Mouse (Mus musculus) testis, adult 10 weeks (tissue): ENCODE results near the gene Camp. TPM values are rescaled to one million over a fixed set of nuclear protein-coding genes. Genes with fewer than 3 reads are reported as not detected.

Source experiments
- polyA plus RNA-seq: library from polyadenylated mRNA; stranded (reverse); fragments of 350-450 nt; fragmentation: Illumina TruSeq; extraction: RNeasy Lipid Tissue Mini Kit (QIAGEN cat#74804); gene quantifications from one replicate; pipeline ENCODE4 v1.2.3, GENCODE M21; 2014; ENCODE audit warnings: low read depth, low replicate concordance

The Camp gene
- not detected for polyA plus RNA-seq

DNA sequence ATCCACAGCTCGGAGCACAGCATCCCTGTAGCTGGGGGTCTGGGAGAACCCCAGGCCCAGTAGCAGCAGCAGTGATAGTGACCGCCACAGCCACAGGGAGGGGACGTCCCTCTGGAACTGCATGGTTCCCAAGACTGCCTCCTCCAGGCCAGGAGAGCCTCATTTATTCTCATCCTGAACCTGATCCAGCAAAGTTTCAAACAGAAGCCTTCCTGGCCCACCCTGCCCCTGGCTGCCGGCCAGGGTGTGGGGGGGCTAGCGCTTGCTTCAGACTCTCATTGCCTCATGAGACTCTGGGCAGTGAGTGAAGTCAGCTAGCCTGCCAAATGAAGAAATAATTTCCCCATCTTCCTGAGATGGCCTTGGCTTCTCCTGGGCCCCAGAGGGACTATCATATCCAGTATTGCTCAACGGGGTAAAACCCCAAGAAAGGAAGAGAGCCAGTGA, at the start of gene Camp:
Camp (minus strand) TSS at position 306 of the 447 bp plus-strand sequence.

DNA sequence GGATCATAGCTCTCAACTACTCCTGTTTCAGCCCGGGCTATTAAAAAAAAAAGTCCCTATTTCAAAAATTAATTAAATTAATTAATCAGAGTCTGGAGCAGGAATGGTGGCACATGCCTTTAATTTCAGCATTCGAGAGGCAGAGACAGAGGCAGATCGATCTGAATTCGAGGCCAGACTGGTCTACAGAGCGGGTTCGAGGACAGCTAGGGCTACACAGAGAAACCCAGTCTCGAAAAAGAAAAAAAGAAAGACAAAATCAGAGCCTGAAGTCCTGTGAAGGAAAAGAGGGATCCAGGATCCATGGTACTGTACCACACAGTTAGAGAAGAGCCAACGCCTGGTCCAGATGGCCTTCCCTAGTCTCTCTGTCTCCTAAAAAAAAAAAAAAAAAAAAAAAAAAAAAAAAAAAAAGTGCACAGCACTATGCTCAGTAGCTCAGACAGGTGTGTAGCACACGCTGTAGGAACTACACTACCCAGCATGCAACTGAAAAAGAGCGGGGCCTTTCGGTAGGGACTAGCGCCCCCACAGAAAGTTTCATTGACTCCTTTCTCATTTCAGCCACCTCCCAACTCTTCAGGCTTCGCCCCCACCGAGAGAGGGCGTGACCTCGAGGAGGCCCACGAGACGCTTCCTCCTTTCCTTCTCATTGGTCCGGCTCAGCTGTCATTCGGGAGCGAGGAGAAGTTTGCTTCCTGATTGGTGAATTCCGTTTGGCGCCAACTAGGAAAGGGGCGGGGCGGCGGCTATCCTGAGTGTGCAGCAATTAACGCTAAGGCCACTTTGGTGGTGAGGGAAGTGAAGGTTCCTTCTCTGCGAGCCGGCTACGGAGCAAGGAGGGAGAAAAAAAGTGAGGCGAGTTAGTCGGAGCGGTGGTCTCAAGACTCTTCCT, 25.6 kb upstream of the Camp start, which contains the start of gene Cdc25a:
Cdc25a (plus strand) TSS at position 783 of the 895 bp plus-strand sequence.

DNA sequence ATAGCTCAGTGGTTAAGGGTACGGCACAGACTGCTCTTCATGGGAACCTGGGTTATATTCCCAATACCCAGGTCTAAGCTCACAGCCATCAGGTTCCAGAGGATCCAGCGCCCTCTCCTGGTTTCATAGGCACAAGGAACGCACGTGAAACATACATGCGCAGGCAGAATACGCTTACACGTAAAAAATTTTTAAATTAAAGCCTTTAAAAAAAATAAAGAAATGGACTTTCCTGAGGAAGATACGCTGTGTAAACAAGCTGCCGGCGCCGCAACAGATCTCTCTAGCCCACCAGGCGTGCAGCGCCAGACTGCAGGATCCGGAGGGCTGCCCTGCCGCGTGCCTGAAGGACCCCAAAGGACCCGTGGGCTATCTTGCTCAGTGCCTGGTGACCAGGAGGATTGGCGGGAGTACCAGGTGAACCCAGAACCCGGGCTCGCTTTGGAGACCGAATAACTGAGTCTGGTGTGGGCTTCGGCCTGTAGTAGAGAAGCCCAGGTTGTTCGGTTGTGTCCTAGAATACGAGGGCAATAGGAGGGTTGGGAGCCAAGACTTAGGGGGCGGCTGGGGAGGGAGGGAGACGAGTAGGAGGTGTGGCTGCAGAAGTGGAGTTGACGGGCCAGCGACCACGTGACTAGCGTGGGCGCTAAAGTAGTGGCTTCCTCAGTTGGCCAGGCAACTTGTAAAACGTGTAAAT, 16.9 kb downstream of the Camp start, which contains the start of gene Nme6:
Nme6 (plus strand) TSS at position 359 of the 697 bp plus-strand sequence.

DNA sequence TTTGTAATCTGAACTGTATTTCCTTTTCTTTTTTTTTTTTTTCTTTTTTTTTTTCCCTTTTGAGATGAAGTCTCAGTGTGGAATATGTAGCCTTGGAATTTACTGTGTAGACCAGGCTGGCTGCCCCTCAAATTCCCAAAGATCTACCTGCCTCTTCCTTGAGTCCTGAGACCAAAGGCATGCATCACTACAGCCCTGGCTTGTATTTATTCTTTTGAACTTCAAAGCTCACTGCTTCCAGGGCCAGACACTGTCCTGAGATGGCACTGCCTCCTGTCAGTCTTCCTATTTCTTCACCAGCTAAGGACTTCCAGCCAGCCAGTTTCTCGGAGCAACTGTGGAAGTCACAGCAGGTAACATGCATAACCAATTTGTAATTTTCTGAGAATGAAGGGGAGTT, 37.4 kb downstream of the Camp start, which contains the start of gene Spink8:
Spink8 (plus strand) TSS at position 301 of the 400 bp plus-strand sequence.

Other genes with a start within 250 kb of the Camp start
- gene Fbxw24, start 223.6 kb downstream of the Camp start, polyA plus RNA-seq: 0.14 TPM
- gene Fbxw25, start 185.0 kb downstream of the Camp start, polyA plus RNA-seq: 0.14 TPM
- 7.8 TPM for gene Fbxw18, start 146.9 kb downstream of the Camp start, polyA plus RNA-seq
- gene Fbxw26, start 103.5 kb downstream of the Camp start, polyA plus RNA-seq: 1.6 TPM
- gene Fbxw27, start 58.9 kb downstream of the Camp start, polyA plus RNA-seq: 59.5 TPM
- 10.0 TPM for gene Spink8, start 37.3 kb downstream of the Camp start, polyA plus RNA-seq
- gene Nme6, start 16.9 kb downstream of the Camp start, polyA plus RNA-seq: 15.1 TPM
- 43.8 TPM for gene Cdc25a, start 26.0 kb upstream of the Camp start, polyA plus RNA-seq
- gene Map4, start 81.8 kb upstream of the Camp start, polyA plus RNA-seq: 100 TPM